Mouse (Mus musculus) ES-E14 (cell line): ENCODE results near the gene Sv2c.

Experiments used
- CHD2 ChIP-seq: IDR thresholded peaks from 2 replicates; pipeline ENCODE4 v1.6.1; 2014; ENCODE audit warnings: mild to moderate bottlenecking, low read depth, low read length, inconsistent platforms
- HCFC1 ChIP-seq: IDR thresholded peaks from 2 replicates; pipeline ENCODE4 v1.6.1; 2012; ENCODE audit warnings: low read length, inconsistent platforms, borderline replicate concordance; ENCODE audit not compliant: insufficient read depth
- MAFK ChIP-seq: IDR thresholded peaks from 2 replicates; pipeline ENCODE4 v1.6.1; 2014; ENCODE audit warnings: mild to moderate bottlenecking, low read depth, low read length, inconsistent platforms; ENCODE audit not compliant: insufficient read depth
- ZC3H11A ChIP-seq: IDR thresholded peaks from 2 replicates; pipeline ENCODE4 v1.6.1; 2012; ENCODE audit warnings: low read depth, mild to moderate bottlenecking, inconsistent platforms, low read length, borderline replicate concordance
- ZNF384 ChIP-seq: IDR thresholded peaks from 2 replicates; pipeline ENCODE4 v1.6.1; 2012; ENCODE audit warnings: low read depth, low read length, inconsistent platforms

- peak; percentile 27; the same call in 1 of the 2 replicates for TF ChIP-seq HCFC1
- TF ChIP-seq MAFK: no peak
- TF ChIP-seq ZNF384: no peak
- TF ChIP-seq ZC3H11A: peak; percentile 57; the same call in 1 of the 2 replicates
- no peak for TF ChIP-seq CHD2
Observed at GRCm38 (mm10) chr13:95973368-95973958, 158.9 kb downstream of the Sv2c start.
